Mouse (Mus musculus): ENCODE measurements around the gene Inpp5b. TPM values are rescaled to one million over a fixed set of nuclear protein-coding genes. Genes with fewer than 3 reads are reported as not detected.
"Not testable (repeated sequence)": the region's sequence is repeated elsewhere in the genome, so short reads cannot be mapped to it uniquely, and the experiment has no call there.

Inpp5b gene
- total RNA-seq, 2 experiments from 2014 or later, result 37.3 to 41.2 TPM

DNA sequence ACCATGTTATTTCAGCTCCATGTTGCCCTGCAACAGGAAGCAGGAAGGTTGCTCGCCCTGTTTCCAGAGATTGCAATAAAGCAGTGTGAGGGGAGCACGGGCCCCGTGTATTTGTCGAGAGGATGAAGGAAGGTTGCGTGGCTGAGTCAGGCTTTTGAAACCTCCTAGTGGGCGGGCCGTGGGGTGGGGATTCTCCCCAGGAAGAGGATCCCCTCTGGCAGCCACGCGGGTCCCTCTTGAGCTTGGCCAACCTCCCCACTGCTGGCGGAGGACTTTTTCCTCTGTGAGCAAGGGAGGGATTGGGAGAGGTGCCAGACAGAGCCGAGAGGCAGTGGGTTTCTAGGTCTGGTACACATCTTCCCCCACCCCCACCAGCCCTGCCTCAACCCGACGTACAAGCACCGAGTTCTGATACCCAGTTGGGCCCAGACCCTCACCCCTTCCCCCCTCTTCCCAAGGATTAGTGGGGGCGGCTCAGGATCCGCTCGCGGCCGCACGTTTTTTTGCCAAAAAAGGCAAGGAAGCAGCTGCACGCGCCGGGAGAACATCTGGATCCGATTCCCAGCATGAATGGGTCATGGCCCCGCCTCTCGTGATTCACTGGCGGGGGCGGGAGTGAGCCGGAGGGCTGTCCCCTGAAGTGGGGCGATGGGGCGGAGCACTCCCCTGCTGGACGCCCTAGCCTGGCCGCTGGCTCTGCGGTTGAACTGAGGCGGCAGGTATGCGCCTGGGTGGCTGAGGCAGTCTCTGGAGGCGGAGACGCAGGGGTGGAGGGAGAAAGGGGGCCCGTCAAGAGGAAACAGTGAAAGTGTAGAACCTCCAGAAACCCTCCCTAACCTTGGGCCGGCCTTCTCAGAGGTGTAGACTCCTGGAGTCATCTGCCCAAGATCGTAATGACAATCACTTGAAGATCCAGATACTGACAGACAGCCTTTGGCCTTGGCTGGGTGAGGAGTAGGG lies 32.9 kb upstream of the Inpp5b start:
- peak; percentile 56 to 75 for DNase-seq (ENCODE audit: low spot score in 2 of 2)

DNA sequence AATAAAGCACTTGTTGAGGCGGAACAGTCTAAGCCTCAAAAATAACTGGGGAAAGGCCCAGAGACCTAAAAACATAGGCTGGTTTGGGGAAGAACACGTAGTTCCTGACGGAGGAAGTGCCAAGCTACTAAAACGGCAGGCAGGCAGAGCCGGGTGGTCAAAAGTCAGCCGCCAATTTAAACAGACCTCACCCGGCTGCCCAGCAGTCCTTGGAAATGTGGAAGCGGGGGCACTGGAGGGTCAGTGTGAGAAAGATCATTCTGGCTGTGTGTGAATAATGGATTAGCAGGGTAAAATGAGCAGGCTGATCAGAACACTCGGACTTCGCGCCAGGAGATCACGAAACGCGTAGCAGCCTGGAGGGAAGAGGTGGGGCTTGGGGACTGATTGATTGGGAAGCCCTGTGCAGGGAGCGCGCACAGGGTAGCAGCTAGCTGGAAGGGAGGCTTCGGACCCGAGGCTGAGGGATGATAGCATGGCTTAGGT lies 31.6 kb upstream of the Inpp5b start:
- DNase-seq (ENCODE audit: low spot score in 2 of 2), result no peak

DNA sequence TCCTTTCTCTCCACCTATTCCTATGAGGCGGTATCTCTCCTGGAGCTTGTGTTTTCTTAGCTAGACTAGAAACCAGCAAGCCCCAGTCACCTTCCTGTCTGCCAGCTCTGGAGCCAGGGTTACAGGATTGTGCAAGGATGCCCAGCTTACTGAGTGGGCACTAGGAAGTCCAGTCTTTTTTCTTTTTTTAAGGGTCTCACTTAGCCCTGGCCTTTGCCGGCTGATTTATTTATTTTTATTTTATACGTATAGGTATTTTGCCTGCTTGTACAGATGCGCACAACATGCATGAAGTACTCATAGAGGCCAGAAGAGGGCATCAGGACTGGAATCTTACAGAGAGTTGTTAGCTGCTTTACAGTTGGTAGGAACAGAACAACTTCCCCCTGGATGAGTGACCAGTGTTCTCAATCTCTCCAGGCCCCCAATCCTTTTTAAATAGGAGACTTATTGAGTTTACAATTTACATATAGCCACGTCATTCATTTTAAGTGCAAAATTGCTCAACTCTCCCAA lies 30.8 kb upstream of the Inpp5b start:
- peak in 1 of 2 experiments; percentile 32 for DNase-seq (ENCODE audit: low spot score in 2 of 2)

DNA sequence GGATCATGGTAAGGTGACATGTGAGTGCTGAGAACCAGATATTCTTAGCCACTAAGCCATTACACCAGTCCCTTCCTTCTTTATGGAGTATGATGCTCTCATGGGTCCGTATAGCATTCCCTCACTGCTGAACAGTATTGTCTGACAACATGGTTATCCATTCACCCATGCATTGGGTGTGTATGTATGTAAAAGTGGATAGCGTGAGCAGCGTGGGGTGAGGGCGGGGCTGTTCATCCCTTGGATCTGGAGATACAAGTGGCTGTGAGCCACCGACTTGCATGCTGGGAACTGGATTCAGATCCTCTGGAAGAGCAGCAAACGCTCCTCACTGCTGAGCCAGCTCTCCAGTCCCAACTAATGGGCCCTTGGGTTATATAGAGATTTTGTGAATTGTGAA lies 29.0 kb upstream of the Inpp5b start:
- DNase-seq (ENCODE audit: low spot score in 2 of 2), result no peak

DNA sequence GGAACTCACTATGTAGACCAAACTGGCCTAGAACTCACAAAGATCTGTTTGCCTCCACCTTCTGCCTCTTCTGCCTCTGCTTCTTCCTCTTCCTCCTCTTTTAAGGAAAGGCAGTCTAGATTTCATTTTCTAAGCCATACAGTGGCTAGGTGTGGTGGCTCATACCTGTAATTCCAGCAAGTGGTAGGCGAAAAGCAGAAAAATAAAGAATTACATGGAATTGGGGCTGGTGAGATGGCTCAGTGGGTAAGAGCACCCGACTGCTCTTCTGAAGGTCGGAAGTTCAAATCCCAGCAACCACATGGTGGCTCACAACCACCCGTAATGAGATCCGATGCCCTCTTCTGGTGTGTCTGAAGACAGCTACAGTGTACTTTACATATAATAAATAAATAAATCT lies 27.8 kb upstream of the Inpp5b start:
- not testable (repeated sequence) for DNase-seq (ENCODE audit: low spot score in 2 of 2)

DNA sequence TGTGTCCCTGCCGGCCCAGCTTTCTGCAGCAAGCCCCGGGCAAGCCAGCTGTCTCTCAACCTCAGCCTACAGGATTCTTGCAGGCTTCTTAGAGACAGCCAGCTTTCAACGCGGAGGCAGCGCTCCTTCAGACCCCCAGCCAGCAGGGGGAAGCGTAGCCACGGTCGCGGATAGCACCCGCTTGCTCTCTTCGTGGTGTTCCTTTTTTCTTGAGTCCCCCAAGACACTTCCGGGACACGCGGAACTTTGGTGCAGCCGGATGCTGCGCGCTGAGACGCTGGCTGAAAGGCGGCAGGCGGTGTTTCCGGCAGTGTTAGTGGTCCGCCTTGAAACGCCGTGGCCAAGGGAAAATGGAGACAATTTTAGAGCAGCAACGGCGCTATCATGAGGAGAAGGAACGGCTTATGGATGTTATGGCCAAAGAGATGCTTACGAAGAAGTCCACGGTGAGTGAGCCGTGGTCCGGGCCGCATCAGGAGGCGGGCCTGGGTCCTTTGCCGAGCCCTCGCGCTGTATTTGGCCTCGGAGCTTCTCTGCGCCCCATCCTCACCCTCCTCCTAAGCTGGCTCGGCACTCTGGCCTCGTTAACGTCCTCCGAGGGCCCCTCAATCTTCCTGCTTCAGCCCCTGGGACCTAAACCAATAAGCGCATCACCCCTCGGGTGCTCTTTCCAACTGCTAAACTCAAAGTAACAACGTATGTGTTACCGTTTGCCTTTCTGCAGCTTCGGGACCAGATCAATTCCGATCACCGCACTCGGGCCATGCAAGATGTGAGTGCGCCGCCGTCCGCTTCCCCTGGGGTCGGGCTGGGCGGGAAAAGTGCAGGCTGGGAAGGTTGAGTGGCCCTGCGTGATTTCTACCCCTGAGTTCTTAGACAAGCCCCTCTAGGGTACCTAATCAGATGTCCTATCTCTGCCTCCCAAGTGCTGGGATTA lies 26.8 kb upstream of the Inpp5b start, which contains the start of gene Sf3a3:
Sf3a3 (plus strand) TSS at position 232 of the 937 bp plus-strand sequence.
- peak; percentile 93 to 97 for DNase-seq (ENCODE audit: low spot score in 2 of 2)

DNA sequence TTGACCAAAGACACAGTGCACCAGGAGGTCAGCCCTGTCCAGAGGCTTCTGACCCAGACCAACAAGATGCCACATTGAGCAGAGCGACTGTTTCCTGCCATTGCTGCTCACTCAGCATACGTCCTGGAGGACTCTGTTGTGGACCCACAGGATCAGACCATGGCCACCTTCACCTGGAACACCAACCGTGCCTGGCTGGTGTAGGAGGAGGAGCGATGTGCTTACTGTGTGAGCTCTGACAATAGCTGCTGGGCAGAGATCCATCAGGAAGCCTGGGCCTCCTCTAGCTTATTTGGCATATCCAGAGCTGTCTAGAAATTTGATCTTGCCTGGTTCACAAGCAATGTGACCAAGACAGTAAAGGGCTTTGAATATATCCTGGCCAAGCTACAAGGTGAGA lies 22.5 kb upstream of the Inpp5b start:
- DNase-seq (ENCODE audit: low spot score in 2 of 2), result no peak

DNA sequence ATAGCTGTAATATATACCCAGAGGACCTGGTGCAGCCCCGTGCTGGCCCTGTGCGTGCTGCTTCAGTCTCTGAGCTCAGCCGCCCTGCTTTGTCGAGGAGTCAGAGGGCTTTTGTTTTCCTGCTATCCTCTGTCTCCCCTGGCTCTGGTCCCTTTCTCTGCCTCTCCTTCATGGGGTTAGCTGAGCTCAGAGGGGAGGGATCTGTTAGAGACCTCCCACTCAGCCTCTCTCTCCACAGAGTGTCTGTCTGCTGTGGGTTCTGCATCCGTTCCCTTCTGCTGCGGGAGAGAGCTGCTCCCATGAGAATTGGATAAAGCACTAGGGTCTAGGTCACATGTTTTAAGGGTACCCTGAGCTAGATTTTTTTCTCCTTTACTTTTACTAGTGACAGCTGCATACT lies 15.5 kb upstream of the Inpp5b start:
- no peak for DNase-seq (ENCODE audit: low spot score in 2 of 2)

DNA sequence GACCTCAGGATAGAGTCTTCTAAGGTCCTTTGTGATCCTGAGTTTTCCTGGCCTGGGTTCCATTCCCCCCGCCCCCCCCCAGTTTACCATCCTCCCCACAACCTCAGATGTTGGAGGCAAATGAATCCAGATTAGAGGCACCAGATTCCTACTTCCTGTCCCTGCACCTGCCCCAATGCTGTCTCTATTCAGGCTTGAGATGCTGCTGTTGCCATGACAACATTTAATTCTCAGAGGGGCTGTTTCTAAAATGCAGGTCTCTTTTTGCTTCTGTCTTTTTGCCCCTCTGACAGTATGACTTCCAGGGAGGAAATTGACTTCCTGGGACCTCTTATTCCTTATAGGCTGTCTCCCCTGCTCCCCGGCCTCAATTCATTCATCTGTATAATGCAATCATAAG lies 4.7 kb upstream of the Inpp5b start:
- no peak for DNase-seq (ENCODE audit: low spot score in 2 of 2)

DNA sequence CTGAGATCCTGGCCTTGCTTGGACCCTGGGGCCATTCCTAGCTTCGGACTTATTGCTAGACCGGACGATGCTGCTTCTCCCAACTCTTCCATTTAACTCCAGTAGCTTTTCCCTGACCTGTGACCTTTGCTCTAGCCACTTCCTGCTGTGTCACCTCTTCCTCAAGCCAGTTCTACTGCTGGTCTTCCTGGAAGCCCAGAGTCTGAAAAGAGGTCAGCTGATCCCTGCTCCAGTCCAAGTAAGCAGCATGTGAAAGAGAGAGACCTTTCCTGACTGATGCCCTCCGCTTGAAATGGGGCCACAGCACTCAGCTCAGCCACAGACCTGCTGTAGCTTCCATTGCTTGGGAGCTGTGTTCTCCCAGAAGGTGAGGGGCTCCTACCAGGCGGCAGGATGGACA lies 4.2 kb upstream of the Inpp5b start:
- DNase-seq (ENCODE audit: low spot score in 2 of 2), result no peak

DNA sequence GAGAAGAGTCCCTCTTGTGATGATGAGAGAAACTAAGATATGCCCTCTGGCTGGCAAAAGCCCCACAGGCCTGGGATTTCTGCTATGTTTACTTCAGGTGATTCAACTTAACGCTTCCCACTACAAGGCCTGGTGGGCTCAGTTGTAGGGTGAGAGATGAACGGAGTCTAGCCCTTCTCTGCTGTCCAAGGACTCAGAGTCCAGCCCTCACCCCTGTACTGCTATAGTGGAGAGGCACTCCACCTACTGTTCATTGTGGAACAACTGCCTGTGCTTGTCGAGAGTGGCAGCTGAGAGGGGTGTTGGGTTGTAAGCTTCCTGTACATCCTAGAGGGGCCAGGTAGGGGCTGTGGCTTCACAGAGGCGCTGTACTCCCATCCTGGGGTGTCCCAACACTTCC lies 3.6 kb upstream of the Inpp5b start:
- no peak for DNase-seq (ENCODE audit: low spot score in 2 of 2)

DNA sequence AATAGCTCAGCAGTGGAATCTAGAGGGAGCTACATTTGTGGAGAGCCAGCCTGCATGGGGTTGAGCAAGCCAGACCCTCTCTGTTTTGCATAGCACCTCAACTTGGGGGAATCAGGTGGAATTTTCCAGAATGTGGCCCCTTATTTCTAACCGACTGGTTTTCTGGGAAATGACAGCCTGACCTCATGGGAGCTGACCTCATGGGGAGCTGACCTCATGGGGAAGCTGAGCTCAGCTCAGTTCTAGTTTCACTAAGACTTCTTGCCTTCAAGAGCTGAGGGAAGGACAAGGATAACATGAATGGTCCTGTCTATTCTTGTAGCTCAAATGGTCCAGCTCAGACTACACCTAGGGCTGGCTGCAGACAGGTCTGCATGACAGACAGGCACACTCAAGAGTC lies 2.9 kb upstream of the Inpp5b start:
- DNase-seq (ENCODE audit: low spot score in 2 of 2), result no peak

DNA sequence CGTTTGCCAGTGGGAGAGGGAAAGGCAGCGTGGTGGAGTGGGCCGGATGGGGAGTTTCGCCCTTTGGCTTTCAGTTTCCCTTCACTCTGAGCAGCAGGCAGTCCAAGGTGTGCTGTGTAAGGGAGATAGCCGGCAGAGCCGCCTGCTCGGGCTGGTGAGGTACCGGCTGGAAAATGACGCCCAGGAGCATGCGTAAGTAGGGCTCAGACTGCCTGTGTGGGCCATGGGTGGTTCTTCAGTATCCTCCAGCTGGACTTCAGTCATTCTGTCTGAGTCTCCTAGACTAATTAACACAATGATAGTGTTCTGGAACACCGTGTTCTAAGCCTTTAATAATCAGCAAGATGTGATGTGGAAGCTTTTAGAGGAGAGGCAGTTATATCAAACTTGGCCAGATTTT lies 1.2 kb downstream of the Inpp5b start:
- no peak for DNase-seq (ENCODE audit: low spot score in 2 of 2)

DNA sequence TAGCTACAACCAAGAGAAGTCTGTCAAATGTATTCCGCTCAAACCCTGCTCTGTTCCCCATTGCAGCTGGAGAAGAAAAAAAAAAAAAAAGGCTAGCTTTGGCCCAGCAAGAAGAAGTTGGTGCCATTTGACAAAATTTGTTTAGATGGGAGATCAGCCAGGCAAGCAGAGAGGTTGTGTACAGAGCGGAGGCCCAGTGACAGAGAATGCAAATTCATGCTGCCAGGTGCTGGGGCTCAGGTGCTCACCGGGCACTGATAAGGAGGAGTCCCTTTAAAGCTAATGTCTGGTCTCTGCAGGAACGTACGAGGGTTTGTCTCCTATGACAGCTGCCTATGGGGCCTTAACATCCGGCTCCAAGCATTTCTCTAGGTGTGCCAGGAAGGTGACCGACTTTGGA lies 4.9 kb downstream of the Inpp5b start:
- DNase-seq (ENCODE audit: low spot score in 2 of 2), result no peak

DNA sequence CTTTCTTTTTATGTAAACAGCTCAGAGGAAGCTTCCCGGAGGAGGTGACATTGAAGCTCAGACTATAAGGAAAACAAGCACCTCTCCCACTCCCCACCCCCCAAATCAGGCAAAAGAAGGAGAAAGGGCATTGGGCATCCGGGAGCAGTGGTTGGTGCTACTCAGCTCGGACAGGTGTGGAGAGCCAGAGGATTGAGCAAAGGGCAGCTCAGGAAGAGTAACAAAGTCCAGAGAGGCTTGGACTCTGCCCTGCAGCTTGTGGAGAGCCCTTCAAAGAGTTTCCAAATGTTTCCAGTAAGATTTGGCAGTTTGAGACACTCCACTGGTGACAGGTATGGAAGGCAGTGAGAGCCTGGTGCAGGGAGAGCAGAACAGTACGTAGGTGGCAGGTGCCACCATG lies 6.2 kb downstream of the Inpp5b start:
- DNase-seq (ENCODE audit: low spot score in 2 of 2), result no peak

DNA sequence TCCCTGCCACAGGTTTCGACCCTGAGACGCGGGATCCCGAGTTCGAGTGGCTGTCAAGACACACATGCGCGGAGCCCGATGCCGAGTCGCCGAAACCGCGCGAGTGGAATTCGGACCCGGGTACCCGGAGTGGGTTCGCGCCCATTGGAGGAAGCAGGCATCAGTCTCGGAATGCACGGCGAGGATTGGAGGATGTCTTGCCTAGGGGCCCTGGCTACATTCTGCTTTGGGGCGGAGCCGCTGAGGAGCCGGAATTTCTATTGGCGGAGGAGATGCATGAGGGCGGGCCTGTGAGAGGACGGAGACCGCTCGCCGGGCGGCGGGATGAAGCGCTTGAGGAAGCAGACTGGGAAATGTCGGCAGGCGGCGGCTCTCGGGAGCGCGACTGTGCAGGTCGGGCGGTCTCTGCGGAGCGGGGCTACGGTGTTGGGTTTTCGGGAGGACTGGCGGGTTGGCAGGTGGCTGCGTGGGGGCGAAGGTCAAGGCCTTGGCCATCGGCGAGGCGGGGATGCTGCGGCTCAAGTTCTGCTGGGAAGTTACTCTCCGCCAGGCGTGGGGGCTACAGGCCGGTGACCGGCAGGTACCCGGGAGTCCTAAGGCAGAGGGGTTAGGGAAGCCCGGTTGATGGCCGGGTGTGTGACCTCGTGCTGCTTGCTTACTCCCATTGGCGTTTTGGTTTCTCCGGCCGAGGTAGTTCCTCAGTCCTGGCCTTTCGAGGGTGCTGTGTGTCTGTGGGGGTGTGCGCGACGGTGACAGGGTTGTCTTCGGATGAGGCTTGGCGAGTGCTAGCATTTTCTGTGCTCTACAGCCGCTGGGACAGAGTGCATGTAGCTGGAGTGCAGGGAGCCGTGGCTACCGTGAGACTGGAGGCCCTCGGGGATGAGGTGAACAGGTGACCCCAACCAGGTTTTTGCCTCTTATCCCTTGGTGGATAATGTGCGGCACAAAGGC lies 9.9 kb downstream of the Inpp5b start:
- DNase-seq (ENCODE audit: low spot score in 2 of 2), result peak; percentile 99

DNA sequence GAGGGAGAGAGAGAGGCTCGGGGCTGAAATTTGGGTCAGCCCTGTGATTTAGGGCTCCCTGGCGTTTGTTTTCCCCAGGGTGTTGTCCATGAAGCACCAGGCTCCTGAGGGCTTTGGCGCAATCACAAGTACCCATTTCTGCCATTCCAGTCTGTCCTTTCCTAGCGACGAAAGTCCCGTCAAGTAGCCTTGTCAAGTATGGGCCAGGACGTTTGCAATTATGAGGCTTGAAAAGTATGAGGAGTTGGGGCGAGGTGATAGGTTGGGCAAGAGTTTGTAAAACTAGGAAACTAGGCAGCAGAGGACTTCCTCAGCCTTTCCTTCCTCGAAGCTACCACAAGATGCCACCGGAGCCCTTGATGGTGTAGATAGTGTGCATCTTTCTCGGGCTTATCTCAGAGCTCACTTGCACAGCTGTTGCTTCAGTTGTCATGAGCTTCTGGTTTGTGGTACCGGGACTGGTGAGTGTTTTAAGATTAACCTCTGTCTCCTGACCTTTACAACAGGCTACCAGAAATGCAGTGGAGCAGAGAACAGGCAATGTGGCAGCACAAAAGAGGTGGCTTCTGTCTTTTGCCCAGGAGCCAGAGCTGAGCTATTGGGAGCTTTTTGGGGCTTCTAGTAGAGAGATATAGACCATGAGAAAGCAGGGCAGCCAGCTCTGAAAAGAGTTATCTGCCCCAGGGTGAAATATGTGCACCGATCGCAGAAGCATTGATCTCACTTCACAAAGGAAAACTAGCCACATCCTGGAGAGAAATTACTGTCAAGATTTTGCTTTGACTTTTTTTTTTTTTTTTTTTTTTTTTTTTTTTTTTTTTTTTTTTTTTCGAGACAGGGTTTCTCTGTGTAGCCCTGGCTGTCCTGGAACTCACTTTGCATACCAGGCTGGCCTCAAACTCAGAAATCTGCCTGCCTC lies 10.9 kb downstream of the Inpp5b start:
- DNase-seq (ENCODE audit: low spot score in 2 of 2), result no peak

DNA sequence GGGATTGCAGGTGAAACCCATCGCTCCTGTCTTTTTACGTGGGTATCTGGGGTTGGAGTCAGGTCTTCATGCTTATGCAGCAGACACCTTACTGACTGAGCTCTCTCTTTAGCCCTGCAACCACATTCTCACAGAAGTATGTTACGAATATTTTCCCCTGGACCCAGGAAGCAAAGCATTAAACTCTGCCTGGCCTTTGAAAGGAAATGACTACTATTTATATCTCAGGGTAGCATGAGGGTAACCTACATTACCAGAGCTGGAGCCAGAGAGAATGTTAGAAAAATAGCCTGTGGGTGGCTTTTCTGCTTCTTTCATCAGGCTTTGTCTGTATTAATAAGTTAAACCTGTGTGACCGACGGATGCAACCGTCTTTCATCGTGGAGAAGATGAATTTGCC lies 13.9 kb downstream of the Inpp5b start:
- DNase-seq (ENCODE audit: low spot score in 2 of 2), result no peak

DNA sequence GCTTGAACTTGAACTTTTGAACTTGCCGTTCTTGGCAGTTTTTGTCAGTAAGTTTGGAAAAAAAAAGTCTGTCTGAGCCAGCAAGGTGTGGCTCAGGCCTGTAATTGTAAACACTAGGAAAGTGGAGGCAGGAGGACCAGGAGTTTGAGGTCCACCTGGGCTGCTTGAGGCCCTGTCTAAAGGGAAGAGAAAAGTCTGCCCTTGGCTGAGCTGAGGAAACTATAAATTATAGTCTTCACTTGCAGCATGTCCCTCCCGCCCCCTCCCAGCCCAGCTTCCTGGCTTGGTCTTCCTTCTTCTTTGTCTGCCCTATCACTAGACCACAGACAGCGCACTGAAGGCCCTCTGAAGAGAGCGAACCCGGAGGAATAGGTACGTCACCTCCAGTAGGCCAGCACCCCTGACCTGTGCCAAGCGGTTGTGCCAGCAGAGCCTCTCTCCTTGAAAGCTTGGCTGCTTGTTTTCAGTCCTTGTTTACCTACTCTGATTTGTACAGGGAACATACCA lies 17.7 kb downstream of the Inpp5b start:
- no peak for DNase-seq (ENCODE audit: low spot score in 2 of 2)

Data from layer of hippocampus, postnatal 14 days (tissue).